Mouse (Mus musculus): ENCODE measurements around the gene Clip1.
"Not testable (repeated sequence)": the region's sequence is repeated elsewhere in the genome, so short reads cannot be mapped to it uniquely, and the experiment has no call there.

Gene Clip1

DNA sequence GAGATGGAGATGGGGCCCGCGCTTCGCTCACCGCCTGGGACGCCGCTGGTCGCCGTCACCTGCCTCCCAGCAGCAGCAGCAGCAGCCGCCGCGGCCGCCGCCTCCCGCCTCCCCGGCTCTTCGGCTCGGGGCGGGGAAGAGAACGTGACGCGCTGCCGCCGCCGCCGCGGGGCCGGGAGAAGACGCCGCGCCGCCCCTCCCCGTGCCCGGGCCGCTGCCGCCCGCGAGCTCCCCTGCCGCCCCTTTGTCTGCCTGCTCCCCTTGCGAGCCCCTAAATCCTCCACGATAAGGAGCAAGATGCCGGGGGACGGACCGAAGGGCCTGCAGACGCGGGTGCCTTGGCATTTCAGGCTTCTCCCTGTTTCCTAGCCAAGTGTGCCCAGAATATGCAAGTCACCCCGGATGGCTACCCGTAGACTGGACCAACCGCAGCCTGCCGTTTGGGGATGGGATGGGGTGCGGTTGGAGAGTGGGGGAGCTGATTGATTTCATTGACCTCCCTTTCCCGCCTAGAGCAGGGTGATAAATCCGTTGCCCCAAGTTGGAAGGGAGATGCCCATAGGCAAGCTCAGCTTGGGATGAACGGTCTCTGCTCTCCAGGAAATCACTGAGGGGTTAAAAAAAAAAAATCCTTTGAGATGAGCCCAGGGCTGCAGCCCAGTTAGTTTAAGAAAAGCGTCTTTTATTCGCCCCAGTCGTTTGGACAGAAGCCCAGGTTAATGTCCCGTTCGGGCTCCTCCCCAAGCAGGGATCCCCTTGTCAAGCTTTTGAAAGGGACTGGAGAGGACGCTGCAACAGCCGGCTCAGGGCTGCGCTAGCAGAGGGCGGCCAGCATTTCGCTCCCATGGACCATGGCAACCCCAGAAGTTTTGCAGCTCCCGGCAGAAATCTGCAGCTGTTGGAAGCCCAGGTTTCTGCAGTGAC is at the start of gene Clip1:
Clip1 (minus strand) TSS at position 398 of the 924 bp plus-strand sequence.
- in situ Hi-C loops (cut with MboI), result no loop called here

DNA sequence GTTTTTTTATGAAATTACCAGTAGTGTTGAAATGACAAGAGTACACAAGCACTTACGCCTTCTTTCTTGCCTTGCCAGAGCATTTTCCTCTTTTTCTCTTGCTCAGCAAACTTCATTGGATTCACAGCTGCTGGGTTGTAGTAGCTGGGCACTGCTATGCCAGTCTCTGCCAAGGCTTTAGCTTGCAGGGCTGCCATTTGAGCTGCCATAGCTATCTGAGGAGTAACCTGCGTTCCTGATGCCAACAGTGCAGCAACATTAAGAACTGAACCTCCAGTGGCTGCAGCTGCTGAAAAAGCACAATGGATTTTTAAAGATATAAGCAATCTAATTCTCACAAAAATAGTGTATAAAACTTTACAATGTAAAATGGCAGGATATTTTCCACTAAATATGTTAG is 46.6 kb upstream of the Clip1 start:
- in situ Hi-C loops (cut with MboI), result loop anchor here (25.0 kb wide), 1 partner anchor 356 kb away; the partner anchor contains the start of gene Abcb9

DNA sequence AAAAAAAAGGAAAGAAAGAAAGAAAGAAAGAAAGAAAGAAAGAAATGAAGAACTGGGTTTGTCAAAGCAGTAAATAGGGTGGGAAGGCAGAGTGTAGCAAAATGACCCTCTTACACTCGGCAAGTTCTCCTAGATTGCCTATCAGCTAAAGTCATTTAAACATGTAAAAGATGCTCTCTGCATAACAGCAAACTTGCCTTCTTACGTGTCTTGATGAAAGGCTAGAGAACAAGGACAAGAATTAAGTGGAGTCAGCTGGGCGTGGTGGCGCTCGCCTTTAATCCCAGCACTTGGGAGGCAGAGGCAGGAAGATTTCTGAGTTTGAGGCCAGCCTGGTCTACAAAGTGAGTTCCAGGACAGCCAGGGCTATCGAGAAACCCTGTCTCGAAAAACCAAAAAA is 39.4 kb upstream of the Clip1 start:
- in situ Hi-C loops (cut with MboI), result not testable (repeated sequence)

DNA sequence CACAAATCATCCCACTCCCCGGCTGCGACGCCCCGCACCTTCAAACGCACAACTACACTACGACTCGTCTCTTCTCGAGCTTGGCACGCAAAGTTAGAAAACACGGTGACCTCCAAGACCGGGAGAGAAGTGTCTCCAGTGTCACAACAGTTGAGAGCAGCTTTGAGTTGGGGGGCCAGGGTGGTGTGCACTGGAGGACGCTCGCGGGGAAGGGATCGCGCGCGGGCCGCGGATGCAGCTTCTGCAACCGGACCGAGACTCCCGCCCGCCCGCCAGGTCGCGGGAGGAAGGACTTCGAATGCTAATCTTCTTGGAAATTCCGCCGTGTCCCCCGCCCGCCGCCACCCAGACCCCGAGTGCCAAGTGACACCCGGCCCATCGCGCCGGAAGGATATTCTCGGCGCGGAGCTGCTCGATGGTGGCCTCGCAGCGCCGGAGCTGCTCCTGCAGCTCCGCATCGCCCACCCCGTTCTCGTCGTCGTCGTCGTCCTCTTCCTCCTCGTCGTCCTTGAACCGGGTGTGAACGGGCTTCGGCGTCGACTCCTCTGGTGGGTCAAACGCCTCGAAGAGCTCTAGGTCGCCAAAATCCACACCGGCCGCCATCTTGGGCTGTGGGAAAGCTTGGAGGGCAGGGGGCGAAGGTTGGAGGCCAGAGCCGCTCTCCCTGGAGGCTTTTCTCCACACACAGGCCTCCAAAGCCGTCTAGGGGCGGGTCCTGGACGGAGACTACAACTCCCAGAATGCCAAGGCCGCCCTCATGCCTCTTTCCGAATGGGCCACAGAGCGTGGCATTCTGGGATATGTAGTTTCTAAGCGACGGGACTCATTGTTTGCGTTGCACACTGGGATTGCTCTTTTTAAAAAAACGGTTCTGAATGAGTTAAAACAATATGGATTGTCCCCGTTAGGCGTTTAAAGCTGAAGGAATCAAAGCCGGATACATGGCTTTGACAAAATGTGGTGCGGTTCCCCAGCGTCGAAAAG is 36.2 kb upstream of the Clip1 start, which contains the start of gene Zcchc8:
Zcchc8 (minus strand) TSS at position 773 of the 984 bp plus-strand sequence.
- in situ Hi-C loops (cut with MboI), result no loop called here

DNA sequence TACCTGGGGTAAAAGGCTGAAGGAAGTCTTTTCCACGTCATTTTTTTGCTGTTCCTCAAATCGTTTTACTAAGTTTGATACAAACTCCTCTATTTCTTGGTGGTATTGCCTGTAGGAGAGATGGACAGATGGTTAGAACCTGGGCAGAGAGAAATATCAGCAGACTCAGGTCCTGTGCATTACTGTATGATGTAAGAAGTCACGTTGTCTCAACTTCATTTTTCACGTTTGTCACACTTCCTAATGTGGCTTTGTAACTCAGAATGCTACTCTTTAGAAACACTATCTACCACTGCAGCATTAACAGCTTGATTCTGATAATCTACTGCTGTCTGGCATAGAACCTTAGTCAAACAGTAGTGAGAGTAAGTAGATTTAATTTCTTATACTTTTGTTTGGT is 30.2 kb upstream of the Clip1 start:
- in situ Hi-C loops (cut with MboI), result no loop called here

DNA sequence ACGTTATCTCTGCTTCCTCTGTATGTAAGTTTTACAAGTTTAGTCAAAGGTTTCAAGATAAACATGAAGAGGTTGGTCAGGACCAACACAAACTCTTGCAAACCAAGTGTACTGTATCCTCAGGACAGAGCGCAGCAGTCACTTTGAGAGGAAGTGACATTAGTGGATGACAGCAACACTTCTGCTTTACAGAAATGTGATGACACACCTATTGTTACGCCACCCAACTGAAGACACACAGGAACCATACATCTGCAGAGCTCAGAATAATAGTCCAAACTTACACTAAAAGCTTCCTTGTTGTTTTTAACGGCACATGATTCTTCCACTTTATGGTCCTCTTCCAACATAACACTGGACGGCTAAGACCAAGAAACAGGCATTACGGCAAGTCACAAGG is 29.4 kb upstream of the Clip1 start:
- in situ Hi-C loops (cut with MboI), result no loop called here

DNA sequence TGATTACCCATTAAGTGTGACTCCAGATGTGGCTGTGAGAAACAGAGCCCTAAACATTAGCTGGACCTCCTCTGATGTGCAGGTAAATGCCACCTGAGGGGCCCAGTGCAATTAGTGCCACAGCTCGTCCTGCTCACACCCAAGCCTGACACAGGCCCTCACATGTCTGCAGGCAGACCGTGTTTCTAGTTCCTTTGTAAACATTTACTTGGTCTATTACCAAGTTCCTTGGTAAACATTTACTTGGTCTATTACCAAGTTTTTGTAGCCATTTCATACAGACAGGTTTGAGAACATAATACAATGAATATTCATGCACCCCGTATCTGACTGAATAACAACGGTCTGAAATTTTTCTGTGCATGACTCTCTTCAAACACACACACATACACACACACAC is 25.2 kb upstream of the Clip1 start:
- in situ Hi-C loops (cut with MboI), result no loop called here

DNA sequence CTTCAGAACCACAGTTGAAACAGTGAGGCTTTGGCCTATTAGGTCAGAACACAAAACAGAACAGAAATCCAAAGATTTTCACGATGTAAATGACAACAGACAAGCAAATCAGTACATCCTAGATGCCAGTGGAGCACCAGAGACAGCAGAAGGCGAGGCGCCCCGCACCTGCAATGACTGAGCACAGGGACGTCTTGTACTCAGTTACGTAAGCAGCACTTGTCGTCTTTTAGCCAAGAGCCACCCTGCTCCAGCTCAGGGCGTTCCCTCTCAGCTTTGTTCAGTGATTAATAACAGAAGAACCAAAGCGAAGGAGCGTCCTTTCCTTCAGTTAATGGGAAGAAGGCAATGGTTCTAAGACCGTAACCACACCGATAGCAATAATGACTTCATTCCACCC is 24.2 kb upstream of the Clip1 start:
- in situ Hi-C loops (cut with MboI), result no loop called here

DNA sequence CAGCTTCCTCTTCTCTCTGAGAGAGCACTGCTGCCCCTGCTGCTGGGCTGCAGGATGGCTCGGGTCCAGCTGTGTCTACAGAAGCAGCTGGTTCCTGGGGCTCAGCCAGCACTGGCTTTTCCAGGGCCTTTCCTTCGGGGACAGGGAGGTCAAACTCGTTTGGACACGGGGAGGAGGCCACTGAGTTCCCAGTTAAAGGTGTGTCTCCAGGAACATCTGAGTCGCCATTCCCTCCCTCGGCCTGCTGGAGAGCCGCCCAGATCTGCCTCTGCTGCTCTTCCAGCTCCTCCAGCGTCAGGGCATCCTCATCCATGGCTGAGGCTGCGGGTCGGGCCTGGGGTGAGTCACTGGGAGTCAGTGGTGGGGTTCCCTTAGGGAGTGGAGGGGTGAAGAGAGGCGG is 16.2 kb upstream of the Clip1 start:
- in situ Hi-C loops (cut with MboI), result no loop called here

GRCm38 (mm10) chr5:123699198-123699597 is 14.8 kb upstream of the Clip1 start:
- in situ Hi-C loops (cut with MboI), result no loop called here

DNA sequence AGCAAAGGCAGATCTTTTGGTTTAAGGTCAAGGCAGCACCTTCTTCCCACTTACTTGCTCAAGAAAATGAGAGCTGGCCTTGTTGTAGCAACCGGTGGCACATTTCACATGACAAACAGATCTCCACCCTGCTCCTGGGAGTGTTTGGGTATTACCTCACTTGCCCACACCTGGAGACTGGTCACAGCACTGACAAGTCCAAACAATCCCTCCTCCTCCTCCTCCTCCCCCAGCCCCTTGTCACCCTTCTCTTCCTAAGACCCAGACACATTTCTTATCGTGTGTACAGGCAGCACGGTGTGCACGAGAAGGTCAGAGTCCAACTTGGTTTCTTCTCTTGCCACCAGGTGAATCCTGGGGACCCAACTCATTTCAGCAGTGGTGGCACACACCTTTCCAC is 12.5 kb upstream of the Clip1 start:
- in situ Hi-C loops (cut with MboI), result no loop called here

- in situ Hi-C loops (cut with MboI), result no loop called here
These were observed 11.8 kb upstream of the Clip1 start for GRCm38 (mm10) chr5:123696244-123696643.

DNA sequence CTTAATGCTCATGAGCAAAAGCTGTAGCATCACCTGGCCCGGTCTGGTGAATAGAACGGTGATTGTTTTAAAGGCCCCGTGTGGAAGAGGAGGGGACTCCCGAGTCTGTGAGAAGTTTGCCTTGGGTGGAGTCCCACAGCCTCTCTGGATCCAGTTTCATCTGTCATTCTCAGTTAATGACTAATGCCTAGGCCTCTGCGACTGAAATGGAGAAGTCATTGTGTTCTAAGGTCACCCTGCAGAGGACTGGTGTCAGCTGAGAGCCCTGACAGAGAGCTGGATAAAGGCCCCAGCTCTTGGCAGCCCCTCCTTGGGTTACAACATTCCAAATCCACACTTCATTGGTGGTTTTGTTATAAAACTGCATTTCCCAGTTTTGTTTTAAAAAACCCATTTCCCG is 10.1 kb upstream of the Clip1 start:
- in situ Hi-C loops (cut with MboI), result no loop called here

DNA sequence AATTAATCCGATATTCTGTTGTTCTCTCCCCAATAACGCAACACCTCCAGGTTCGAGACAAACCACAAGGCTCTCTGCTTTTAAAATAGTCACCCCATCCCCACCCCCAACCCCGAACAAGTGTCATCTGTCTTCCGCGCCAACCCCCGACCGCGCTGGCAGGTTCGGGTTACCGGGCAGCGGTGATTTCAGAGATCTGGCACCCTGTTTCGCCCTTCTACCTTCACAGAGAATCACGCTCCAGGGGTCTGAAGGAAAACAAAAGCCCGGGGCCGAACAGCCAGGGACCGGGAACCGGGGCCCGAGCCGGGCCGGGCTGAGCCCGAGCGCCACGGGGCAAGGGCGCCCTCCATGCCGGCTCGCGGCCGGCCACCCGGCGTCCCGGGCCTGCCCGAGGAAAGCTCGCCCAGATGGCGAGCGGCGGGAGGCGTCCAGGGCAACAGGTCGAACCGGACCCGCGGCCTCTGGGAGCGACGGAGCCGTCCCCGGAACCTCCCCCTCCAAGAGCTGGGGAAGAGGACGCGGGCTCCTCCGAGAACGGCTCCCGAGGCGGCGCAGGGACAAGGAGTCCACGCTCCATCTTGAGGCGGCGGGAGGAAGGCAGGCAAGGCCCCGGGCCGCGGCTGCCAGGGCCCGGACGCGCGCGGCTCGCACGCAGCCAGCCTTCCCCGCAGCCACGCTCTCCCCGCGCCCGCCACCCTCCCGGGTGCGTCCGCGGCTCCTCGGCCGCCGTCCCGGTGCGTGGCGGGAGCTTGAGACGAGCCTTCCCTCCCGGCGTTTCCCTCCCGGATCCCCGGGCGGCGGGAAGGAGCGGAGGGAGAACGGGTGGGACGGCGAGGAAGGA is 819 bp downstream of the Clip1 start:
- in situ Hi-C loops (cut with MboI), result no loop called here

DNA sequence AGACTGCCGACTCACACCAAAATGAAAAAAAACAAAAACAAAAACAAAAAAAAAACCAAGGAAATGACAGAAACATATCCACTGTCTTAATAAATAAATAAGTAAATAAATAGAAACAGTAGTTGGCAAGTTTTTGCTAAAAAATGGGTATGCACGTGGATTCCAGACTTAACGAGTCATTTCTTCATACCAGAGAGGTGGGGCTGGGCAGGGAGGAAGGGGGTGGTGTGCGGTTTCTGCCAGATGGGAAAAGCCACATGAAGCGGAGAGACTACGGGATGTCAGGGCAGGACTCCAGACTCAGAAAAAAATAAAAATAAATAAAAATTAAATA is 1.4 kb downstream of the Clip1 start:
- in situ Hi-C loops (cut with MboI), result no loop called here

DNA sequence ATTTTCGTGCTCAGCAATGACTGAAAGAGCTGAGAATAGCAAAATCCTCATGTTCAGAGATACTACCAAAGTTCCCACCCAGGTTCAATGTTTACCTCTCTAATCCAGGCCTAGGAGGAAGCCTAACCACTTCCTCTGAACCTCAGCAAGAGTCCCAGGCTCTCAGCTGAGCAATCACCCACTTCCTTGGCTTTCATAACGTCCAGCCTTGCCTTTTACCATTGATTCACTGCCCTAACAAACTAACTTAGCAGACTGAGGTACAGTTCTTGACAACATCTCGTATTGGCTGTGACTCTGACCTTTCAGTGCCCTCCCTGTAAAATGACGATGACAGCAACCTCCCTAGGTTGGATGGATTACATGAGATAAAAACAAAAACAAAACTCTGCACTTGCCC is 2.0 kb downstream of the Clip1 start:
- in situ Hi-C loops (cut with MboI), result no loop called here

GRCm38 (mm10) chr5:123679546-123680263 is 4.7 kb downstream of the Clip1 start:
- in situ Hi-C loops (cut with MboI), result no loop called here

DNA sequence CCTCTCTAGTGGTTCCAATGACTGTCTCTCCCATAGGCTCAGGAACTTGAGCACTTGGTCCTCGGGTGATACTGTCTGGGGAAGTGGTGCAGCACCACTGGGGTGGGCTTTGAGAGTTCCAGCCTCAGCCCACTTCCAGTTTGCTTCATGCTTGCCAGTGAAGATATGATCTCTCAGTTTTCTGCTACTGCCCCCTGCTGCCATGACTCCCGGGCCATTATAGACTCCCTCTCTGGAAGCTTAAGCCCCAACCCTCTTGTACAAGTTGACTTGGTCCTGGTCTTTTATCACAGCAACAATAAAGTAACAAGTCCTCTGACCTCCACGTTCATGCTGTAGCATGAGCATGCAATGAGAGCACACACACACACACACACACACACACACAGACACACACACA is 5.3 kb downstream of the Clip1 start:
- in situ Hi-C loops (cut with MboI), result no loop called here

DNA sequence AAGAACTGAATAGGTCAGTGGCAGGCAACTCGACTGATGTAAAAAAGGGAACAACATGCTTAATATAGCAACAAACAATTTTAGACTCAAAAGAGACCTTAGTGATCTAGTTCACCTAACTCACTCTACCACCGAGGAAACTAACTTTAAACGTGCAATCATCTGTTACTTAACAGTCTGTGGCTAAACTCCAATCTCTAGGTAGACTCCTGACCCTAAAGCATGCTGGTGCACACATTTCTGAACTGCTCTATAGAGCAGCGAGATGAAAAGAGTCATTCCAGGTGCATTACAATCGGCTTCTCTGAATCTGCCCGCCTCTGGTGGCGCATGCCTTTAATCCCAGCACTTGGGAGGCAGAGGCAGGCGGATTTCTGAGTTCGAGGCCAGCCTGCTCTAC is 8.7 kb downstream of the Clip1 start:
- in situ Hi-C loops (cut with MboI), result no loop called here

DNA sequence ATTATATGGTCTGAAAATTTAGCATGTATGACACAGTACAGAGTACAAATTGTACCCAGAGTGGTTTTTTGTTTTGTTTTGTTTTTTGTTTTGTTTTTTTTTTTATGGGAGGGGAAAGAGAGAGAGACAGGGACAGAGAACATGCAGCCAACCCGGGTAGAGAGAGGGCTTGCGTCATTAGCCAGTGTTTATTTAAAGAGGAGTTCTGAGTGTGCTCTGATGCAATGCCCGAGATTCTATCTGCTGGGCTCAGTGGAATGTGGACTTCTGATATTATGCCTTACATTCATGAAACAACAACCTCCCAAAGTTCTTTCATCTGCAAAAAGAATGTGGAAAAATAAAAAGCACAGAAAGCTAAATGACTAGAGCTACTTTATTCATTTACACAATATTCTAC is 9.2 kb downstream of the Clip1 start:
- in situ Hi-C loops (cut with MboI), result no loop called here

DNA sequence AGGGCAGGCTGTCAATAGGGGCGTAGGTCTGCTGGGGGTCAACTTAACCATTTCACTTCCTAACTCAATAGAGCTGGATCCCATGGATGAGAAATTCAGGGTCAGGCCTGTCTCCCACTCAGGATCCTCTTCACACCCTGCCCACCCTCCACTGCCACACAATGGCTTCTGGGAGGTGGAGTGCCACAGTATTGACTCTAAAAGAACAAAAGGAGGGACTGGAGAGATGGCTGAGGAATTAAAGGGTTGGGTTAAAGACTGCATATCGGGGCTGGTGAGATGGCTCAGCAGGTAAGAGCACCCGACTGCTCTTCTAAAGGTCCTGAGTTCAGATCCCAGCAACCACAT is 13.0 kb downstream of the Clip1 start:
- in situ Hi-C loops (cut with MboI), result no loop called here
